Mouse (Mus musculus) liver, postnatal 0 days (tissue): Measurements from ENCODE around the gene Mettl26.

ENCODE experiments used
- CTCF ChIP-seq: sonication (generic); IDR thresholded peaks from 2 replicates; pipeline ENCODE4 v1.5.1; 2016; ENCODE audit warnings: antibody characterized with exemption, low read depth
- EP300 ChIP-seq: IDR thresholded peaks from 2 replicates; pipeline ENCODE4 v1.6.1; 2016; ENCODE audit warnings: antibody characterized with exemption, low read depth, mild to moderate bottlenecking

DNA sequence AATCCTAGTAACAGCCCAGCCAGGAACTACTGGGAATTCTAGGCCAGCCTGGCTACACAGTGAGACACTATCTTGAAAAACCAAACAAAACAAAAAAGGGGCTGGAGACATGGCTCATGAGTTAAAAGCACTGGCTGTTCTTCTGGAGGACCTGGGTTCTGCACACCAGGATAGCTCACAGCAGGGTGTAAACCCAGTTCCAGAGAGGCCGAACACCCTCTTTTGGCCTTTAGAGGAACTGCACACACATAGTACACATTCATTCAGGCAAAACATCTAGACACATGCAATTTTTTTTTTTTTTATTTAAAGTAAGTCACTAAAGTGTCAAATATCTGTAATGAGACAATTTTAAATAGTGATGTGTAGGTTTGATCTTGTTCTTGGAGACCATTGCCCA lies 25.3 kb downstream of the Mettl26 start:
- TF ChIP-seq CTCF: peak; percentile 21; the same call in 1 of the 2 replicates
- TF ChIP-seq EP300: no peak
